8 mouse cellular contexts compared by ENCODE assay signal in the genomic region with DNA sequence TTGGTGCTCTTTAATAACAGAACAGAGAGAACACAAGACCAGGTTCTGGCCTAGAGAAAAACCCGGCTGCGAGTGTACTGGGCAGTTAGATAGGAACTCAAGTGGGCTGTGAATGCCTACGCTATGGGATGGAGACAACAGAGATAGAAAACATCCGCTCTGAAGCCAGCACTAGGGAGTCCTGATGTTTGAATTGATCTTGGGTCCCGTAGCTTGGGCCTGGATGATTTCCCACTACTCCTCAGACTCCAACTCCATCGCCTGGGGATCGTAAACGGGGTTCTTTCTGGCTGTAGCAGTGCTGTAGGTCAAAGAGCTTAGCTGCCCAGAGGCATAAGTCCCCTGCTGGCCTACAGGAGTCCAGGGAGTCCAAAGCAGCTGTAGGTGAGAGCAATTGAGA. TPM values are rescaled to one million over a fixed set of nuclear protein-coding genes. Genes with fewer than 3 reads are reported as not detected.
A peak's percentile ranks its signal among the peaks of the same experiment; 100 is the strongest.
DNase-seq lines count a peak whose midpoint lies in the region; ATAC-seq and TF ChIP-seq lines count a peak whose summit lies in the region.

No protein-coding gene starts in this region.

- H3K36me3 ChIP-seq in heart, adult 2 months (ENCODE audit: control insufficient read depth, insufficient read depth, low read length), result no peaks in the 10 kb centered on the region; the same call in 1 of the 2 replicates
- no peaks in the 10 kb centered on the region for H3K36me3 ChIP-seq in ES-Bruce4 (ENCODE audit: control insufficient read depth, insufficient read depth, low read length, poor library complexity, severe bottlenecking)
- H3K36me3 ChIP-seq in forebrain, embryonic 16.5 days (ENCODE audit: control insufficient read depth, insufficient read depth), result peaks cover 5% of the 10 kb centered on the region
- H3K36me3 ChIP-seq in liver, embryonic 16.5 days (ENCODE audit: control insufficient read depth, insufficient read depth), result no peaks in the 10 kb centered on the region

- TF ChIP-seq POLR2A in heart, adult 2 months (IDR thresholded peaks at IDR 0.05; ENCODE audit: insufficient read depth, low read depth, low read length), result no peak
- TF ChIP-seq POLR2A in ES-Bruce4 (IDR thresholded peaks at IDR 0.05; ENCODE audit: insufficient read depth, low read length), result no peak

- no peaks in the 10 kb centered on the region for H3K79me2 ChIP-seq in heart, adult 2 months (replicated peaks; ENCODE audit: control insufficient read depth, insufficient read depth, low read length)

- 9% methylated on average over 8 of the region's 8 CpGs for WGBS in heart, adult 2 months
- 11% methylated on average over 8 of the region's 8 CpGs for WGBS in forebrain, embryonic 16.5 days
- WGBS in liver, embryonic 16.5 days (ENCODE audit: insufficient replicate concordance), result 33% methylated on average over 8 of the region's 8 CpGs

- intact Hi-C loops in heart, adult 2 months (cut with DNase I), result loop anchor here (1.0 to 5.0 kb wide), 3 partner anchors 12 to 69 kb away; a partner anchor contains a TSS
- intact Hi-C loops in heart, postnatal 36 days (cut with DNase I), result loop anchor here (5.0 kb wide), 1 partner anchor 69 kb away; no protein-coding TSS in a partner anchor

- H3K4me2 ChIP-seq in forebrain, embryonic 16.5 days (ENCODE audit: low read length), result peak overlapping the region; percentile 67
- H3K4me2 ChIP-seq in liver, embryonic 16.5 days (ENCODE audit: low read depth, low read length), result peak overlapping the region; percentile 88

- no peaks in the 10 kb centered on the region for H3K9me3 ChIP-seq in ES-Bruce4 (replicated peaks; ENCODE audit: control insufficient read depth, insufficient read depth, low read length, poor library complexity, severe bottlenecking)
- no peaks in the 10 kb centered on the region for H3K9me3 ChIP-seq in forebrain, embryonic 16.5 days (ENCODE audit: control insufficient read depth, low read length)
- no peaks in the 10 kb centered on the region for H3K9me3 ChIP-seq in liver, embryonic 16.5 days (replicated peaks; ENCODE audit: control insufficient read depth, low read length)

- no peak for TF ChIP-seq EP300 in heart, adult 2 months (IDR thresholded peaks at IDR 0.05; ENCODE audit: insufficient read depth, low read depth, low read length)
- no peak for TF ChIP-seq EP300 in ES-Bruce4 (IDR thresholded peaks at IDR 0.05; ENCODE audit: insufficient read depth, low read depth, low read length)

- no peak for DNase-seq in heart, adult 2 months
- DNase-seq in heart, postnatal 36 days, result no peak
- DNase-seq in right cerebral cortex, postnatal 4 days, result no peak

- H3K4me3 ChIP-seq in heart, adult 2 months, result peak overlapping the region; percentile 84
- H3K4me3 ChIP-seq in ES-Bruce4 (ENCODE audit: low read depth, low read length), result peak overlapping the region; percentile 90
- peak overlapping the region; percentile 80 for H3K4me3 ChIP-seq in forebrain, embryonic 16.5 days (replicated peaks; ENCODE audit: low read length)
- H3K4me3 ChIP-seq in liver, embryonic 16.5 days (ENCODE audit: low read depth, low read length), result peak overlapping the region; percentile 75

- ATAC-seq in forebrain, embryonic 16.5 days, result no peak
- ATAC-seq in liver, embryonic 16.5 days (ENCODE audit: low read depth), result no peak
- no peak for ATAC-seq in erythroid progenitor cell, adult 5-6 weeks (replicated peaks; ENCODE audit: low FRiP score, poor library complexity, severe bottlenecking)
- no peak for ATAC-seq in monocyte, adult 5-6 weeks (replicated peaks; ENCODE audit: insufficient number of reproducible peaks, low FRiP score, low TSS enrichment, poor library complexity, severe bottlenecking)

- H3K27ac ChIP-seq in heart, adult 2 months, result peak overlapping the region; percentile 98
- no peak overlapping the region for H3K27ac ChIP-seq in ES-Bruce4 (ENCODE audit: insufficient read depth, low read length)
- 0 out of 2 replicates have a peak overlapping the region, but pooled peaks have one; percentile 30 for H3K27ac ChIP-seq in forebrain, embryonic 16.5 days (ENCODE audit: low read length)
- H3K27ac ChIP-seq in liver, embryonic 16.5 days (ENCODE audit: low read length), result peak overlapping the region; percentile 11; the same call in 1 of the 2 replicates

- H3K4me1 ChIP-seq in heart, adult 2 months (ENCODE audit: control insufficient read depth, insufficient read depth, low read length), result peaks cover 4% of the 10 kb centered on the region
- H3K4me1 ChIP-seq in ES-Bruce4 (ENCODE audit: control insufficient read depth, insufficient read depth, low read length), result no peaks in the 10 kb centered on the region
- H3K4me1 ChIP-seq in forebrain, embryonic 16.5 days (replicated peaks; ENCODE audit: control insufficient read depth, insufficient read depth, low read length), result peaks cover 17% of the 10 kb centered on the region
- peaks cover 11% of the 10 kb centered on the region for H3K4me1 ChIP-seq in liver, embryonic 16.5 days (ENCODE audit: control insufficient read depth, low read depth, low read length)

- no peak for TF ChIP-seq CTCF in heart, adult 2 months (IDR thresholded peaks at IDR 0.05)
- TF ChIP-seq CTCF in ES-Bruce4 (IDR thresholded peaks at IDR 0.05; ENCODE audit: low read depth, low read length), result no peak

- peak overlapping the region; percentile 93 for H3K9ac ChIP-seq in heart, adult 2 months (ENCODE audit: low read depth, low read length)
- peak overlapping the region; percentile 67 for H3K9ac ChIP-seq in ES-Bruce4 (ENCODE audit: low read depth, poor library complexity, severe bottlenecking)
- H3K9ac ChIP-seq in forebrain, embryonic 16.5 days (replicated peaks; ENCODE audit: low read depth, low read length), result peak overlapping the region; percentile 91
- peak overlapping the region; percentile 77 for H3K9ac ChIP-seq in liver, embryonic 16.5 days (ENCODE audit: low read depth, low read length)

- H3K27me3 ChIP-seq in heart, adult 2 months (ENCODE audit: control insufficient read depth, insufficient read depth, low read length), result no peaks in the 10 kb centered on the region
- H3K27me3 ChIP-seq in ES-Bruce4 (ENCODE audit: control insufficient read depth, insufficient read depth, low read length, poor library complexity, severe bottlenecking), result no peaks in the 10 kb centered on the region
- no peaks in the 10 kb centered on the region for H3K27me3 ChIP-seq in forebrain, embryonic 16.5 days (replicated peaks; ENCODE audit: control insufficient read depth, insufficient read depth, low read length)
- no peaks in the 10 kb centered on the region for H3K27me3 ChIP-seq in liver, embryonic 16.5 days (ENCODE audit: control insufficient read depth, insufficient read depth, low read depth, low read length)

RNA-seq across cellular contexts. Expression of a gene that starts 0.5 kb away (rescaled TPM):
- 10 to 100 TPM; 37.8 to 37.9 TPM for total RNA-seq in heart, adult 2 months (2021)
- 27.6 and 32.5 TPM in 2 replicates for polyA plus RNA-seq in heart, adult 2 months (2012; rRNA removed)
- 10 to 100 TPM; 39.2 to 39.6 TPM for total RNA-seq in heart, postnatal 36 days (2021)
- polyA plus RNA-seq in ES-Bruce4 (2011; ENCODE audit: insufficient read depth, insufficient read length, low read depth, missing spikeins), result 10.0 and 12.8 TPM in 2 replicates
- 17.2 and 21.3 TPM in 2 replicates for polyA plus RNA-seq in forebrain, embryonic 16.5 days (2015; fragmentation: Nextera tagmentation; extraction: Ambion mirVana)
- 3.0 and 4.3 TPM in 2 replicates for polyA plus RNA-seq in liver, embryonic 16.5 days (2015; fragmentation: Nextera tagmentation; extraction: Ambion mirVana)
- 4.7 and 17.6 TPM in 2 replicates for total RNA-seq in erythroid progenitor cell, adult 5-6 weeks (2015; ENCODE audit: low replicate concordance)
- total RNA-seq in erythroid progenitor cell, adult 5-6 weeks (2017; ENCODE audit: low replicate concordance), result 0.45 and 0.90 TPM in 2 replicates
- total RNA-seq in monocyte, adult 5-6 weeks (2017), result 8.9 to 20.6 TPM (median 15.7 TPM) in 3 replicates

RNA-seq across cellular contexts. Expression of a gene that starts 11.6 kb away (rescaled TPM):
- 1 to 10 TPM; 6.3 to 6.9 TPM for total RNA-seq in heart, adult 2 months (2021)
- polyA plus RNA-seq in heart, adult 2 months (2012; rRNA removed), result 4.6 and 5.4 TPM in 2 replicates
- total RNA-seq in heart, postnatal 36 days (2021), result 1 to 10 TPM; 4.5 to 6.3 TPM
- polyA plus RNA-seq in ES-Bruce4 (2011; ENCODE audit: insufficient read depth, insufficient read length, low read depth, missing spikeins), result 4.4 and 4.5 TPM in 2 replicates
- 0.61 and 1.3 TPM in 2 replicates for polyA plus RNA-seq in forebrain, embryonic 16.5 days (2015; fragmentation: Nextera tagmentation; extraction: Ambion mirVana)
- 1.1 and 1.4 TPM in 2 replicates for polyA plus RNA-seq in liver, embryonic 16.5 days (2015; fragmentation: Nextera tagmentation; extraction: Ambion mirVana)
- total RNA-seq in erythroid progenitor cell, adult 5-6 weeks (2015; ENCODE audit: low replicate concordance), result not detected in 2 replicates
- total RNA-seq in erythroid progenitor cell, adult 5-6 weeks (2017; ENCODE audit: low replicate concordance), result not detected in 2 replicates
- 0.53 TPM in 1 of 3 replicates, not detected in the others for total RNA-seq in monocyte, adult 5-6 weeks (2017)

RNA-seq across cellular contexts. Expression of a gene that starts 12.0 kb away (rescaled TPM):
- 100 to 1,000 TPM; 477 to 524 TPM for total RNA-seq in heart, adult 2 months (2021)
- 153 and 228 TPM in 2 replicates for polyA plus RNA-seq in heart, adult 2 months (2012; rRNA removed)
- 100 to 1,000 TPM; 469 to 490 TPM for total RNA-seq in heart, postnatal 36 days (2021)
- polyA plus RNA-seq in ES-Bruce4 (2011; ENCODE audit: insufficient read depth, insufficient read length, low read depth, missing spikeins), result 38.2 and 42.2 TPM in 2 replicates
- polyA plus RNA-seq in forebrain, embryonic 16.5 days (2015; fragmentation: Nextera tagmentation; extraction: Ambion mirVana), result 1.4 and 1.5 TPM in 2 replicates
- 0.77 and 1.1 TPM in 2 replicates for polyA plus RNA-seq in liver, embryonic 16.5 days (2015; fragmentation: Nextera tagmentation; extraction: Ambion mirVana)
- total RNA-seq in erythroid progenitor cell, adult 5-6 weeks (2015; ENCODE audit: low replicate concordance), result 1.1 and 1.7 TPM in 2 replicates
- total RNA-seq in erythroid progenitor cell, adult 5-6 weeks (2017; ENCODE audit: low replicate concordance), result 2.7 and 3.6 TPM in 2 replicates
- total RNA-seq in monocyte, adult 5-6 weeks (2017), result 27.3 to 30.6 TPM (median 30.3 TPM) in 3 replicates

RNA-seq across cellular contexts. Expression of a gene that starts 19.2 kb away (rescaled TPM):
- 10 to 100 TPM; 82.8 to 99.4 TPM for total RNA-seq in heart, adult 2 months (2021)
- polyA plus RNA-seq in heart, adult 2 months (2012; rRNA removed), result 72.9 and 87.8 TPM in 2 replicates
- 10 to 100 TPM; 95.0 to 98.6 TPM for total RNA-seq in heart, postnatal 36 days (2021)
- 195 and 218 TPM in 2 replicates for polyA plus RNA-seq in ES-Bruce4 (2011; ENCODE audit: insufficient read depth, insufficient read length, low read depth, missing spikeins)
- 119 and 146 TPM in 2 replicates for polyA plus RNA-seq in forebrain, embryonic 16.5 days (2015; fragmentation: Nextera tagmentation; extraction: Ambion mirVana)
- polyA plus RNA-seq in liver, embryonic 16.5 days (2015; fragmentation: Nextera tagmentation; extraction: Ambion mirVana), result 57.5 and 59.7 TPM in 2 replicates
- total RNA-seq in erythroid progenitor cell, adult 5-6 weeks (2015; ENCODE audit: low replicate concordance), result 36.9 and 38.6 TPM in 2 replicates
- total RNA-seq in erythroid progenitor cell, adult 5-6 weeks (2017; ENCODE audit: low replicate concordance), result 11.1 and 38.0 TPM in 2 replicates
- 49.1 to 78.2 TPM (median 76.7 TPM) in 3 replicates for total RNA-seq in monocyte, adult 5-6 weeks (2017)

RNA-seq across cellular contexts. Expression of a gene that starts 31.4 kb away (rescaled TPM):
- 1,000 to 10,000 TPM; 1,523 to 1,659 TPM for total RNA-seq in heart, adult 2 months (2021)
- polyA plus RNA-seq in heart, adult 2 months (2012; rRNA removed), result 1,222 and 1,919 TPM in 2 replicates
- total RNA-seq in heart, postnatal 36 days (2021), result 1,000 to 10,000 TPM; 1,887 to 1,957 TPM
- 14.7 and 15.7 TPM in 2 replicates for polyA plus RNA-seq in ES-Bruce4 (2011; ENCODE audit: insufficient read depth, insufficient read length, low read depth, missing spikeins)
- polyA plus RNA-seq in forebrain, embryonic 16.5 days (2015; fragmentation: Nextera tagmentation; extraction: Ambion mirVana), result 6.5 and 8.2 TPM in 2 replicates
- polyA plus RNA-seq in liver, embryonic 16.5 days (2015; fragmentation: Nextera tagmentation; extraction: Ambion mirVana), result 11.6 and 22.1 TPM in 2 replicates
- 5.4 and 14.8 TPM in 2 replicates for total RNA-seq in erythroid progenitor cell, adult 5-6 weeks (2015; ENCODE audit: low replicate concordance)
- total RNA-seq in erythroid progenitor cell, adult 5-6 weeks (2017; ENCODE audit: low replicate concordance), result 2.3 and 11.0 TPM in 2 replicates
- total RNA-seq in monocyte, adult 5-6 weeks (2017), result 236 to 452 TPM (median 414 TPM) in 3 replicates

Comparison
In these comparisons a context has a peak if more than half of its experiments do, and no peak if none do; other contexts are left out.
1. RNA of a gene that starts 12.0 kb away (total RNA-seq): 477 to 524 TPM in heart, adult 2 months and 469 to 490 TPM in heart, postnatal 36 days; 27.3 to 30.6 TPM in monocyte, adult 5-6 weeks and 1.1 to 3.6 TPM in erythroid progenitor cell, adult 5-6 weeks; every median in the first group is over 10 times any median in the second.
2. Peak in every context shown above with its lines, with median percentiles within 50 percentile points of each other: H3K4me3 ChIP-seq and H3K9ac ChIP-seq.